Mouse (Mus musculus): Measurements from ENCODE around the gene Mael. TPM values are rescaled to one million over a fixed set of nuclear protein-coding genes. Genes with fewer than 3 reads are reported as not detected.

The Mael gene
- polyA plus RNA-seq, 1 experiment from 2014 or later = not detected

- Histone ChIP-seq H3K27me3 (ENCODE audit: insufficient read depth, low read length) (0 out of 2 replicates have a peak, but pooled peaks cover 5% of the 10 kb centered on the region), H3K4me2 (ENCODE audit: low read depth, low read length) (no peak overlapping the region), H3K9me3 (ENCODE audit: low read length) (no peaks in the 10 kb centered on the region), H3K9ac (replicated peaks) (no peak overlapping the region), H3K4me3 (ENCODE audit: low read depth, low read length) (no peak overlapping the region), H3K27ac (ENCODE audit: low read depth) (no peak overlapping the region), H3K36me3 (replicated peaks; ENCODE audit: insufficient read depth, low read length) (no peaks in the 10 kb centered on the region), H3K4me1 (ENCODE audit: insufficient read depth) (no peaks in the 10 kb centered on the region; the same call in 1 of the 2 replicates)
- ATAC-seq (no peak), DNase-seq (no peak)
- no peak for TF ChIP-seq EP300 (IDR thresholded peaks at IDR 0.05; ENCODE audit: low read depth)
- no peak for TF ChIP-seq CTCF (IDR thresholded peaks at IDR 0.05; ENCODE audit: low read depth)
- WGBS (ENCODE audit: insufficient replicate concordance) = 60% methylated on average over 1 of the region's 1 CpGs
Observed at GRCm38 (mm10) chr1:166281287-166281686, 42.7 kb upstream of the Mael start.

- no peak overlapping the region for H3K4me2 ChIP-seq (ENCODE audit: low read depth, low read length)
- DNase-seq = no peak
- H3K9me3 ChIP-seq (ENCODE audit: low read length) = no peaks in the 10 kb centered on the region
- H3K9ac ChIP-seq (replicated peaks) = no peak overlapping the region
- no peak overlapping the region for H3K27ac ChIP-seq (ENCODE audit: low read depth)
- WGBS (ENCODE audit: insufficient replicate concordance) = 38% methylated on average over 1 of the region's 1 CpGs
- no peak for TF ChIP-seq EP300 (IDR thresholded peaks at IDR 0.05; ENCODE audit: low read depth)
- H3K36me3 ChIP-seq (replicated peaks; ENCODE audit: insufficient read depth, low read length) = no peaks in the 10 kb centered on the region
- no peaks in the 10 kb centered on the region; the same call in 1 of the 2 replicates for H3K4me1 ChIP-seq (ENCODE audit: insufficient read depth)
- ATAC-seq = no peak
- no peak overlapping the region for H3K4me3 ChIP-seq (ENCODE audit: low read depth, low read length)
- 0 out of 2 replicates have a peak, but pooled peaks cover 5% of the 10 kb centered on the region for H3K27me3 ChIP-seq (ENCODE audit: insufficient read depth, low read length)
Observed at GRCm38 (mm10) chr1:166280566-166280965, 42.0 kb upstream of the Mael start.

GRCm38 (mm10) chr1:166279580-166280206, 41.1 kb upstream of the Mael start:
- no peak for DNase-seq
- no peaks in the 10 kb centered on the region; the same call in 1 of the 2 replicates for H3K4me1 ChIP-seq (ENCODE audit: insufficient read depth)
- no peak for ATAC-seq
- H3K9me3 ChIP-seq (ENCODE audit: low read length) = no peaks in the 10 kb centered on the region
- no peak overlapping the region for H3K4me2 ChIP-seq (ENCODE audit: low read depth, low read length)
- H3K27me3 ChIP-seq (ENCODE audit: insufficient read depth, low read length) = 0 out of 2 replicates have a peak, but pooled peaks cover 5% of the 10 kb centered on the region
- TF ChIP-seq CTCF (IDR thresholded peaks at IDR 0.05; ENCODE audit: low read depth) (no peak), EP300 (IDR thresholded peaks at IDR 0.05; ENCODE audit: low read depth) (no peak)
- no peak overlapping the region for H3K27ac ChIP-seq (ENCODE audit: low read depth)
- WGBS (ENCODE audit: insufficient replicate concordance) = 42% methylated on average over 9 of the region's 9 CpGs
- no peaks in the 10 kb centered on the region for H3K36me3 ChIP-seq (replicated peaks; ENCODE audit: insufficient read depth, low read length)
- H3K9ac ChIP-seq (replicated peaks) = no peak overlapping the region
- no peak overlapping the region for H3K4me3 ChIP-seq (ENCODE audit: low read depth, low read length)

GRCm38 (mm10) chr1:166278786-166279185, 40.2 kb upstream of the Mael start:
- Histone ChIP-seq H3K27ac (ENCODE audit: low read depth) (no peak overlapping the region), H3K4me1 (ENCODE audit: insufficient read depth) (no peaks in the 10 kb centered on the region; the same call in 1 of the 2 replicates), H3K9ac (replicated peaks) (no peak overlapping the region), H3K4me3 (ENCODE audit: low read depth, low read length) (no peak overlapping the region), H3K36me3 (replicated peaks; ENCODE audit: insufficient read depth, low read length) (no peaks in the 10 kb centered on the region), H3K9me3 (ENCODE audit: low read length) (no peaks in the 10 kb centered on the region), H3K4me2 (ENCODE audit: low read depth, low read length) (no peak overlapping the region), H3K27me3 (ENCODE audit: insufficient read depth, low read length) (0 out of 2 replicates have a peak, but pooled peaks cover 5% of the 10 kb centered on the region)
- no peak for DNase-seq
- ATAC-seq = no peak
- TF ChIP-seq CTCF (IDR thresholded peaks at IDR 0.05; ENCODE audit: low read depth) = no peak
- TF ChIP-seq EP300 (IDR thresholded peaks at IDR 0.05; ENCODE audit: low read depth) = no peak
- WGBS (ENCODE audit: insufficient replicate concordance) = 55% methylated on average over 2 of the region's 2 CpGs

- H3K9ac ChIP-seq (replicated peaks) = no peak overlapping the region
- no peak for ATAC-seq
Observed at GRCm38 (mm10) chr1:166268218-166268617, 29.7 kb upstream of the Mael start.

GRCm38 (mm10) chr1:166266918-166267317, 28.4 kb upstream of the Mael start:
- H3K9ac ChIP-seq (replicated peaks) = no peak overlapping the region
- no peaks in the 10 kb centered on the region for H3K36me3 ChIP-seq (replicated peaks; ENCODE audit: insufficient read depth, low read length)
- no peak overlapping the region for H3K4me2 ChIP-seq (ENCODE audit: low read depth, low read length)
- no peak overlapping the region for H3K27ac ChIP-seq (ENCODE audit: low read depth)
- H3K4me1 ChIP-seq (ENCODE audit: insufficient read depth) = no peaks in the 10 kb centered on the region
- 54% methylated on average over 9 of the region's 9 CpGs for WGBS (ENCODE audit: insufficient replicate concordance)
- ATAC-seq = no peak
- no peaks in the 10 kb centered on the region for H3K27me3 ChIP-seq (ENCODE audit: insufficient read depth, low read length)
- TF ChIP-seq EP300 (IDR thresholded peaks at IDR 0.05; ENCODE audit: low read depth) (no peak), CTCF (IDR thresholded peaks at IDR 0.05; ENCODE audit: low read depth) (no peak)
- H3K4me3 ChIP-seq (ENCODE audit: low read depth, low read length) = no peak overlapping the region
- no peak for DNase-seq
- H3K9me3 ChIP-seq (ENCODE audit: low read length) = no peaks in the 10 kb centered on the region

More at GRCm38 (mm10) chr1:166268218-166268617, 29.7 kb upstream of the Mael start:
- Histone ChIP-seq H3K4me3 (ENCODE audit: low read depth, low read length) (no peak overlapping the region), H3K27me3 (ENCODE audit: insufficient read depth, low read length) (no peaks in the 10 kb centered on the region), H3K4me1 (ENCODE audit: insufficient read depth) (no peaks in the 10 kb centered on the region), H3K27ac (ENCODE audit: low read depth) (no peak overlapping the region), H3K4me2 (ENCODE audit: low read depth, low read length) (no peak overlapping the region), H3K36me3 (replicated peaks; ENCODE audit: insufficient read depth, low read length) (no peaks in the 10 kb centered on the region), H3K9me3 (ENCODE audit: low read length) (no peaks in the 10 kb centered on the region)
- TF ChIP-seq CTCF (IDR thresholded peaks at IDR 0.05; ENCODE audit: low read depth) (no peak), EP300 (IDR thresholded peaks at IDR 0.05; ENCODE audit: low read depth) (no peak)
- WGBS (ENCODE audit: insufficient replicate concordance) = 69% methylated on average over 5 of the region's 5 CpGs
- no peak for DNase-seq

Data from liver, postnatal 0 days (tissue).